In genomic region chr14:118209642-118210041, GRCm38 (mm10) we compare ENCODE assay signal across 9 mouse cellular contexts. TPM values are rescaled to one million over a fixed set of nuclear protein-coding genes. Genes with fewer than 3 reads are reported as not detected.
DNase-seq lines count a peak whose midpoint lies in the region; ATAC-seq and TF ChIP-seq lines count a peak whose summit lies in the region.
"Had no signal": no experiment of that assay in that cellular context is flagged by ENCODE, and none has a peak within 500 bp of the region (broad histone marks: within the 10 kb centered on the region; RNA-seq: fewer than 3 reads in every experiment).

No protein-coding gene starts in this region.

- H3K4me3 ChIP-seq in lung, adult 2 months (replicated peaks; ENCODE audit: extremely low read depth, low read depth, low read length) = no peak overlapping the region
- no peak overlapping the region for H3K4me3 ChIP-seq in forebrain, postnatal 0 days (ENCODE audit: low read depth, low read length)
- H3K4me3 ChIP-seq in midbrain, embryonic 14.5 days (replicated peaks; ENCODE audit: low read depth, low read length) = no peak overlapping the region

- DNase-seq in cerebellum, postnatal 10 days = peak; percentile 79 to 82
- DNase-seq in cerebellum, adult 9-10 months = no peak
- DNase-seq in lung, adult 2 months = no peak
- DNase-seq in lung, adult 18-20 months = no peak
- peak; percentile 59 for DNase-seq in forebrain, postnatal 0 days
- DNase-seq in midbrain, embryonic 14.5 days = peak; percentile 88
- no peak for DNase-seq in thymus, postnatal 14 days
- DNase-seq in spleen, adult 12 weeks (ENCODE audit: low spot score) = no peak

- no peaks in the 10 kb centered on the region for H3K9me3 ChIP-seq in forebrain, postnatal 0 days (ENCODE audit: low read length)
- H3K9me3 ChIP-seq in midbrain, embryonic 14.5 days (ENCODE audit: control insufficient read depth, low read length) = 0 out of 2 replicates have a peak, but pooled peaks cover 6% of the 10 kb centered on the region

- no peak overlapping the region for H3K9ac ChIP-seq in forebrain, postnatal 0 days
- no peak overlapping the region for H3K9ac ChIP-seq in midbrain, embryonic 14.5 days (replicated peaks; ENCODE audit: low read length)

- TF ChIP-seq CTCF in lung, adult 2 months (IDR thresholded peaks at IDR 0.05; ENCODE audit: insufficient read depth, low read length) = peak; percentile 42
- TF ChIP-seq CTCF in forebrain, postnatal 0 days (IDR thresholded peaks at IDR 0.05; ENCODE audit: low read depth) = peak; percentile 54

- H3K27me3 ChIP-seq in forebrain, postnatal 0 days (ENCODE audit: insufficient read depth, low read length) = no peaks in the 10 kb centered on the region; the same call in 1 of the 2 replicates
- no peaks in the 10 kb centered on the region for H3K27me3 ChIP-seq in midbrain, embryonic 14.5 days (ENCODE audit: control insufficient read depth, insufficient read depth, low read length)

- H3K4me1 ChIP-seq in lung, adult 2 months (ENCODE audit: control insufficient read depth, insufficient read depth, low read length) = no peaks in the 10 kb centered on the region
- no peaks in the 10 kb centered on the region for H3K4me1 ChIP-seq in forebrain, postnatal 0 days (ENCODE audit: insufficient read depth)
- no peaks in the 10 kb centered on the region for H3K4me1 ChIP-seq in midbrain, embryonic 14.5 days (ENCODE audit: control insufficient read depth, insufficient read depth, low read length)

- TF ChIP-seq POLR2A in lung, adult 2 months (IDR thresholded peaks at IDR 0.05; ENCODE audit: borderline replicate concordance, extremely low read depth, low read depth, low read length) = no peak

- ATAC-seq in forebrain, postnatal 0 days = peak; percentile 56; the same call in 1 of the 2 replicates
- ATAC-seq in midbrain, embryonic 14.5 days (ENCODE audit: low FRiP score, low TSS enrichment) = no peak; the same call in 1 of the 2 replicates

- H3K36me3 ChIP-seq in forebrain, postnatal 0 days (ENCODE audit: insufficient read depth) = no peaks in the 10 kb centered on the region
- no peaks in the 10 kb centered on the region for H3K36me3 ChIP-seq in midbrain, embryonic 14.5 days (ENCODE audit: control insufficient read depth, insufficient read depth, low read length)

- 13% methylated on average over 5 of the region's 5 CpGs for WGBS in lung, adult 2 months
- WGBS in forebrain, postnatal 0 days = 8% methylated on average over 5 of the region's 5 CpGs
- WGBS in midbrain, embryonic 14.5 days = 4% methylated on average over 5 of the region's 5 CpGs

- no peak overlapping the region for H3K4me2 ChIP-seq in forebrain, postnatal 0 days (ENCODE audit: low read depth)
- no peak overlapping the region for H3K4me2 ChIP-seq in midbrain, embryonic 14.5 days (ENCODE audit: low read length)

- no peak overlapping the region for H3K27ac ChIP-seq in forebrain, postnatal 0 days (ENCODE audit: low read depth, low read length)
- no peak overlapping the region for H3K27ac ChIP-seq in midbrain, embryonic 14.5 days (replicated peaks; ENCODE audit: low read depth, low read length)

RNA-seq across cellular contexts. Expression of gene Sox21, which starts 27.2 kb away (rescaled TPM):
- 0.87 and 1.5 TPM in 2 replicates for polyA plus RNA-seq in lung, adult 2 months (2012; rRNA removed)
- total RNA-seq in forebrain, postnatal 0 days (2014; rRNA removed) = 9.3 and 14.2 TPM in 2 replicates
- polyA plus RNA-seq in forebrain, postnatal 0 days (2015; fragmentation: Nextera tagmentation; extraction: Ambion mirVana) = 3.3 and 4.3 TPM in 2 replicates
- polyA plus RNA-seq in midbrain, embryonic 14.5 days (2014; fragmentation: Nextera tagmentation; extraction: Ambion mirVana) = 18.4 and 22.2 TPM in 2 replicates

RNA-seq across cellular contexts. Expression of gene Gm9376, which starts 57.1 kb away (rescaled TPM):
- polyA plus RNA-seq in lung, adult 2 months (2012; rRNA removed) = not detected in 2 replicates
- total RNA-seq in forebrain, postnatal 0 days (2014; rRNA removed) = not detected in 2 replicates
- not detected in 2 replicates for polyA plus RNA-seq in forebrain, postnatal 0 days (2015; fragmentation: Nextera tagmentation; extraction: Ambion mirVana)
- polyA plus RNA-seq in midbrain, embryonic 14.5 days (2014; fragmentation: Nextera tagmentation; extraction: Ambion mirVana) = not detected in 2 replicates
- total RNA-seq: layer of hippocampus, adult 8-10 months had no signal

Comparison
In these comparisons a context has a peak if more than half of its experiments do, and no peak if none do; other contexts are left out.
1. DNase-seq: peak in cerebellum, postnatal 10 days (2 of 2), forebrain, postnatal 0 days (single experiment) and midbrain, embryonic 14.5 days (single experiment); none in cerebellum, adult 9-10 months (single experiment), lung, adult 2 months (single experiment), lung, adult 18-20 months (0 of 2), thymus, postnatal 14 days (single experiment) and spleen, adult 12 weeks (single experiment).